Mouse (Mus musculus) stomach, embryonic 14.5 days (tissue): ENCODE results near the gene Prdx1. TPM values are rescaled to one million over a fixed set of nuclear protein-coding genes. Genes with fewer than 3 reads are reported as not detected.

Experiments
- ATAC-seq: fragments of 200-750 bp; cut with Nextera tagmentation; 2 replicates; pipeline ENCODE4 v1.8.0; 2017; ENCODE audit warnings: low read depth, moderate TSS enrichment; ENCODE audit not compliant: insufficient number of reproducible peaks, insufficient read depth, low FRiP score
- H3K27ac ChIP-seq: fragments of 300-500 bp; sonication (generic); 2 replicates; pipeline ENCODE4 v1.5.1; 2014; ENCODE audit warnings: mild to moderate bottlenecking, low read length, moderate library complexity, mixed read lengths
- H3K27me3 ChIP-seq: fragments of 300-500 bp; sonication (generic); 2 replicates; pipeline ENCODE4 v1.6.1; 2014; ENCODE audit warnings: low read length, control low read depth, mixed read lengths; ENCODE audit not compliant: control insufficient read depth, insufficient read depth
- H3K36me3 ChIP-seq: fragments of 300-500 bp; sonication (generic); 2 replicates; pipeline ENCODE4 v1.6.1; 2014; ENCODE audit warnings: mild to moderate bottlenecking, control low read depth, low read length, moderate library complexity, mixed read lengths; ENCODE audit not compliant: control insufficient read depth, insufficient read depth
- H3K4me1 ChIP-seq: fragments of 300-500 bp; sonication (generic); 2 replicates; pipeline ENCODE4 v1.6.1; 2014; ENCODE audit warnings: low read length, control low read depth, mixed read lengths; ENCODE audit not compliant: control insufficient read depth, insufficient read depth
- H3K4me2 ChIP-seq: fragments of 300-500 bp; sonication (generic); replicated peaks from 2 replicates; pipeline ENCODE4 v1.6.1; 2014; ENCODE audit warnings: low read depth, low read length, control low read depth
- H3K4me3 ChIP-seq: fragments of 300-500 bp; sonication (generic); 2 replicates; pipeline ENCODE4 v1.5.1; 2014; ENCODE audit warnings: low read depth, low read length, control low read depth
- H3K9ac ChIP-seq: fragments of 300-500 bp; sonication (generic); replicated peaks from 2 replicates; pipeline ENCODE4 v1.6.1; 2014; ENCODE audit warnings: low read depth, mild to moderate bottlenecking, control low read depth, low read length, moderate library complexity, mixed read lengths
- H3K9me3 ChIP-seq: fragments of 300-500 bp; sonication (generic); 2 replicates; pipeline ENCODE4 v1.6.1; 2016; ENCODE audit warnings: low read depth, low read length, control low read depth; ENCODE audit not compliant: control insufficient read depth
- WGBS: fragments of 180-500 bp; shearing (Covaris S2); extraction: QIAGEN DNeasy Blood & Tissue Kit; methylation state at CpG from one replicate; pipeline ENCODE4 v1.1.7; 2014; 5-methylcytosine and 5-hydroxymethylcytosine counted together
- polyA plus RNA-seq: library from polyadenylated mRNA; unstranded; fragments of >200 nt; fragmentation: Nextera tagmentation; extraction: Ambion mirVana; gene quantifications from 2 replicates; pipeline ENCODE4 v1.2.1, GENCODE M21; 2014

Prdx1 gene
- polyA plus RNA-seq, 1 experiment from 2014 or later: 1,341 TPM

DNA sequence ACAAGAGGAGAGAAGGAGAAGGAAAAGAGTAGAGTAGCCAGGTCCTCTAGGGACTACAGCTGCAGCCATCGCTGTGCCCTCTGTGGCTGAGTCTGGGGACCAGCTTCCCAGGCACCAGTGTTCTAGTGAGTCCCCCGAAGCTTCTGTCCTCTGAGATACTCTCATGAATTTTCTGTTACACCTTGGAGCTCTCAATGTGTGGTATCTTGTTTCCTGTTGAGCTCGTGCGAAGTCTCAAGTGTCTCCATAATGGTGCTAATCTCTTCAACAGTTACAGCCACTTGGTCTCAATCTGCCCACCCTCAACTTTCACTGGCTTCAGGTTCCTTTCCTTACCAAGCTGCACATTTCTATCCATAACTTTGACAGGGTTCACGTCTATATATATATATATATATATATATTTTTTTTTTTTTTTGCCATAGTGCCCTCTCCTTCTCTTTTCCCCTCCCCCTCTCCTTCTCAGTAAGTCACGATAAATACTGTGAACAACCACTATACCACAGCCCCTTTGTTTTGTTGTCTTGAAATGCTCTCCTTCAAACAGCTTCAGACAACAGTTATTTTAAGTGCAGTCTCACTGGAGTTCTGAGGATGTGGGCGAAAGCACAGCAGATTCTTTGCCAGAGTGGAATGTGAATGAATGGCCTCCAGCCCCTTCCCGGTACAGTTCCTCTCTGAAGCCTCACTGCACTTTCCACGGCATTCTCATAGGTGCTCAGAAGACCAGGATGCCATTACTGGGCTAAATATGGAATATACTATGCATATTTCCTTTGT, 53.8 kb downstream of the Prdx1 start:
- H3K4me1 ChIP-seq: no peaks in the 10 kb centered on the region
- H3K4me3 ChIP-seq: no peak overlapping the region
- no peaks in the 10 kb centered on the region for H3K9me3 ChIP-seq
- no peak overlapping the region for H3K4me2 ChIP-seq
- no peak for ATAC-seq
- no peak overlapping the region for H3K9ac ChIP-seq
- H3K27me3 ChIP-seq: no peaks in the 10 kb centered on the region
- H3K36me3 ChIP-seq: no peaks in the 10 kb centered on the region
- 80% methylated on average over 9 of the region's 9 CpGs for WGBS
- no peak overlapping the region for H3K27ac ChIP-seq

DNA sequence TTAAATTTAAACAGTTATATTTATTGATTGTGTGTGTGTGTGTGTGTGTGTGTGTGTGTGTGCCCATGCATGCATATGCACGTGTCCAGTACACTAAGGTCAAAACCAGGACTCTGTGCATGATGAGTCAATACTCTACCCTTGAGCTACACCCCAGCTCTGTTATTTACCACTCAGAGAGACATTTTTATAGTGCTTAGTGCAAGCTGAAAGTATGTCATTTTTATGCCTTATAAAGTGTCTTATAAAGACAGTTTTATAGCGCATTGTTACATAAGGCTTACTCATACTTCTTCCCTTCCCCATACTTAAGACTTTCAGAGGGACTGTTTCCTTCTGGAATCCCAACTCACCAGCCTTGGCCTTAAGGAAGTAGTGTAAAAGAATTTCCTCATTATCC, 64.4 kb downstream of the Prdx1 start:
- no peaks in the 10 kb centered on the region for H3K27me3 ChIP-seq
- H3K9ac ChIP-seq: no peak overlapping the region
- no peak overlapping the region for H3K4me3 ChIP-seq
- no peak overlapping the region for H3K4me2 ChIP-seq
- no peaks in the 10 kb centered on the region for H3K9me3 ChIP-seq
- no peaks in the 10 kb centered on the region for H3K4me1 ChIP-seq
- H3K36me3 ChIP-seq: no peaks in the 10 kb centered on the region
- no peak for ATAC-seq
- H3K27ac ChIP-seq: no peak overlapping the region
- 89% methylated on average over 2 of the region's 2 CpGs for WGBS

Other genes starting within 250 kb of the Prdx1 start
- 23.4 and 24.6 TPM in 2 replicates for gene Mast2, start 221.4 kb upstream of the Prdx1 start, polyA plus RNA-seq
- gene Ipp, start 178.0 kb upstream of the Prdx1 start, polyA plus RNA-seq: 4.5 and 4.6 TPM in 2 replicates
- gene Tmem69, start 129.6 kb upstream of the Prdx1 start, polyA plus RNA-seq: 22.1 and 23.5 TPM in 2 replicates
- 49.2 and 52.2 TPM in 2 replicates for gene Gpbp1l1, start 127.9 kb upstream of the Prdx1 start, polyA plus RNA-seq
- gene Ccdc17, start 88.9 kb upstream of the Prdx1 start, polyA plus RNA-seq: 3.8 and 4.7 TPM in 2 replicates
- 150 and 162 TPM in 2 replicates for gene Nasp, start 57.6 kb upstream of the Prdx1 start, polyA plus RNA-seq
- 781 and 795 TPM in 2 replicates for gene Akr1a1, start 33.9 kb upstream of the Prdx1 start, polyA plus RNA-seq
- gene Mmachc, start 22.9 kb downstream of the Prdx1 start, polyA plus RNA-seq: 18.4 and 19.1 TPM in 2 replicates
- gene Ccdc163, start 23.0 kb downstream of the Prdx1 start, polyA plus RNA-seq: 40.0 and 44.3 TPM in 2 replicates
- 7.5 and 9.8 TPM in 2 replicates for gene Tesk2, start 35.4 kb downstream of the Prdx1 start, polyA plus RNA-seq
- 31.8 and 33.7 TPM in 2 replicates for gene Toe1, start 122.1 kb downstream of the Prdx1 start, polyA plus RNA-seq
- 13.9 and 16.6 TPM in 2 replicates for gene Mutyh, start 122.2 kb downstream of the Prdx1 start, polyA plus RNA-seq
- 0.22 and 1.2 TPM in 2 replicates for gene Hpdl, start 136.2 kb downstream of the Prdx1 start, polyA plus RNA-seq
- 0.49 and 0.69 TPM in 2 replicates for gene Zswim5, start 191.8 kb downstream of the Prdx1 start, polyA plus RNA-seq